Mouse (Mus musculus): ENCODE measurements around the gene Retn. TPM values are rescaled to one million over a fixed set of nuclear protein-coding genes. Genes with fewer than 3 reads are reported as not detected.

The Retn gene
- total and polyA plus RNA-seq, 3 experiments, result not detected

DNA sequence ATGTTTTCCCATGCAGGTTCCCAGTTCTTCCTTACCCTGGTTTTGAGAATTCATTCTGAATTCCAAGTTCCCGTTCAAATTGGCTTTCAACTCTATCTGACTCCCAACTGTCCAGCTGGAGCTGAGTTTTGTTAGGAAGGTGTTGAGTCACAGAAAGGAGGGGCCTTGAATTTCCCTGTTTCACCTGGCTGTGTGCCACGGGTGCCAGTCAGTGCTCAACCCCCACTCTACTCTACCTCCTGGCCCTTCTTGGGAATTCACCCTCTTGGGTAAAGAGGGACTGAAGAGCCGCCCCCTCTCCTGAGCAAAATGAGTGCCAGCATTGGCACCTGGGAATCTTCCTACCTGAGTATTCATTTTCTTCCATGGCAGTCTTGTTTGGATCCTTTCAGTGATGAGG is 35.2 kb downstream of the Retn start:
- Histone ChIP-seq H3K9me3 (replicated peaks) (no peaks in the 10 kb centered on the region), H3K36me3 (replicated peaks) (no peaks in the 10 kb centered on the region), H3K4me1 (ENCODE audit: insufficient read depth, low read depth, low read length) (no peaks in the 10 kb centered on the region), H3K4me3 (ENCODE audit: low read depth, low read length) (no peak overlapping the region), H3K27me3 (ENCODE audit: insufficient read depth, low read length) (peaks cover 8% of the 10 kb centered on the region; the same call in 1 of the 2 replicates)
- TF ChIP-seq CTCF (IDR thresholded peaks at IDR 0.05; ENCODE audit: low read depth, low read length) (no peak), GATA2 (IDR thresholded peaks at IDR 0.05; ENCODE audit: borderline replicate concordance, low read depth, low read length) (no peak), TAL1 (conservative IDR thresholded peaks at IDR 0.05; ENCODE audit: low read depth, low read length) (no peak), POLR2AphosphoS5 (IDR thresholded peaks at IDR 0.05; ENCODE audit: insufficient replicate concordance, low read depth, low read length) (no peak), GATA1 (IDR thresholded peaks at IDR 0.05; ENCODE audit: borderline replicate concordance, low read length) (no peak)
- DNase-seq (ENCODE audit: low spot score) (no peak), ATAC-seq (ENCODE audit: extremely low read depth, insufficient number of reproducible peaks, low FRiP score, poor library complexity, severe bottlenecking) (no peak)

DNA sequence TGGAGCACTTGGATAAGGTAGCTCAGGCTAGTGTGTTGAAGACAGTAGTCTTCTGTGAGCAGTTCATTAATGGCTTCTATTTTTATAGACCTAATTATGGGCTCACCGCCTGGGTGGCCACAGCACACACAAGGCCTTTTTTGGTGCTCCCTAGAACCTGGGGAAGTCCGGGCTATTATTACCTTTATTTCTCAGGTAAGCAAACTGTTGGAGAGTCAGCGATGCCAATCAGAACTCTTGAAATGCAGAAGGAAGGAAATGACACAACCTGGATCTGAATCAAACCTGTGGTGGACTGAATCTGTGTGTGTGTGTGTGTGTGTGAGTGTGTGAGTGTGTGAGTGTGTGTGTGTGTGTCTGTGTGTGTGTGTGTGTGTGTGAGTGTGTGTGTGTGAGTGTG is 38.6 kb downstream of the Retn start, which contains the start of gene Fcer2a:
TSS of gene Fcer2a (minus strand) at position 55 of the 400 bp plus-strand sequence.
- H3K4me3 ChIP-seq (ENCODE audit: low read depth, low read length), result no peak within 1 kb of the TSS
- H3K27me3 ChIP-seq (ENCODE audit: insufficient read depth, low read length), result peaks cover 4% of the 10 kb centered on the region; the same call in 1 of the 2 replicates
- H3K4me1 ChIP-seq (ENCODE audit: insufficient read depth, low read depth, low read length), result no peaks in the 10 kb centered on the region
- no peaks in the 10 kb centered on the region for H3K36me3 ChIP-seq (replicated peaks)
- TF ChIP-seq GATA1 (IDR thresholded peaks at IDR 0.05; ENCODE audit: borderline replicate concordance, low read length) (no peak), CTCF (IDR thresholded peaks at IDR 0.05; ENCODE audit: low read depth, low read length) (no peak), POLR2AphosphoS5 (IDR thresholded peaks at IDR 0.05; ENCODE audit: insufficient replicate concordance, low read depth, low read length) (no peak), TAL1 (conservative IDR thresholded peaks at IDR 0.05; ENCODE audit: low read depth, low read length) (no peak), GATA2 (IDR thresholded peaks at IDR 0.05; ENCODE audit: borderline replicate concordance, low read depth, low read length) (no peak)
- DNase-seq (ENCODE audit: low spot score) (no peak), ATAC-seq (ENCODE audit: extremely low read depth, insufficient number of reproducible peaks, low FRiP score, poor library complexity, severe bottlenecking) (no peak)
- H3K9me3 ChIP-seq (replicated peaks), result peaks cover 4% of the 10 kb centered on the region

DNA sequence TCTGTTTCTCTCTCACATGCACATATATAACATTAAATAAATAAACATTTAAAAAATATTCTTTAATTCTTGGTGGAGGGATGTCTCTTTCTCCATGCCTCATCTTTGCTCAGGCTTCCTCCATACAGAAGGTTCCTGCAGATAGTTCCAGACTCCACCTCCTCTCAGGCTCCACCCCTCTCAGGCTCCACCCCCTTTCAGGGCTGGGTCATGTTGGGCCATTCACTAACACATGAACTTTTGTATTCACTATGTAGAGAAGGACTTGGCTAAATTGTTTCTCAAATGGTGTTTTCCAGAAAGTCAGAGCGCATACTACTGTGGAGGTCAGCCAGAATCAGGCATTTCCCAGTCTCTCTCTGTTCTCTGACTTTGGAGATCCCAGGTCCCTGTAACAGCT is 45.9 kb downstream of the Retn start:
- no peak for ATAC-seq (ENCODE audit: extremely low read depth, insufficient number of reproducible peaks, low FRiP score, poor library complexity, severe bottlenecking)
- Histone ChIP-seq H3K9me3 (replicated peaks) (peaks cover 9% of the 10 kb centered on the region), H3K36me3 (replicated peaks) (no peaks in the 10 kb centered on the region), H3K4me3 (ENCODE audit: low read depth, low read length) (no peak overlapping the region), H3K4me1 (ENCODE audit: insufficient read depth, low read depth, low read length) (no peaks in the 10 kb centered on the region), H3K27me3 (ENCODE audit: insufficient read depth, low read length) (no peaks in the 10 kb centered on the region)
- DNase-seq (ENCODE audit: low spot score), result no peak
- TF ChIP-seq GATA1 (IDR thresholded peaks at IDR 0.05; ENCODE audit: borderline replicate concordance, low read length), result no peak
- TF ChIP-seq TAL1 (conservative IDR thresholded peaks at IDR 0.05; ENCODE audit: low read depth, low read length), result no peak
- no peak for TF ChIP-seq CTCF (IDR thresholded peaks at IDR 0.05; ENCODE audit: low read depth, low read length)
- TF ChIP-seq POLR2AphosphoS5 (IDR thresholded peaks at IDR 0.05; ENCODE audit: insufficient replicate concordance, low read depth, low read length), result no peak
- no peak for TF ChIP-seq GATA2 (IDR thresholded peaks at IDR 0.05; ENCODE audit: borderline replicate concordance, low read depth, low read length)

DNA sequence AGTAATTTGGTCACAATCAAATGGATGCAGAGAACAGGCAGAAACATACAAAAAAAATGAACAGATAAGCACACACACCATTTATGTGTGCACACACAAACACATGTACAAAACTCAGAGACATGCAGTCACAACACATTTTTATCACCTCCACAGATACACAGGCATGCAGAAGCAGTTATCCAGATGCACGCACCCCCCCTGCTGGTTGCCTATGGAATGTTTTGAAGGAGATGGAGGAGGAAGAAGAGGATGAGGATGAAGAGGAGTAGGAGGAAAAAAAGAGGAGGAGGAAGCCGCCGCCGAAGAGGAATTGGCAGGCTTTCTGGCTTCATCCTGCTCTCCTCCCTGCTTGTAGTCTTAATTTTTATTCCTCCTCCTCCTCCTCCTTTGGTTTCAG is 50.1 kb downstream of the Retn start:
- Histone ChIP-seq H3K4me1 (ENCODE audit: insufficient read depth, low read depth, low read length) (no peaks in the 10 kb centered on the region), H3K27me3 (ENCODE audit: insufficient read depth, low read length) (0 out of 2 replicates have a peak, but pooled peaks cover 4% of the 10 kb centered on the region), H3K9me3 (replicated peaks) (no peaks in the 10 kb centered on the region), H3K36me3 (replicated peaks) (no peaks in the 10 kb centered on the region), H3K4me3 (ENCODE audit: low read depth, low read length) (no peak overlapping the region)
- ATAC-seq (ENCODE audit: extremely low read depth, insufficient number of reproducible peaks, low FRiP score, poor library complexity, severe bottlenecking), result no peak
- DNase-seq (ENCODE audit: low spot score), result no peak
- TF ChIP-seq TAL1 (conservative IDR thresholded peaks at IDR 0.05; ENCODE audit: low read depth, low read length), result no peak
- no peak for TF ChIP-seq GATA2 (IDR thresholded peaks at IDR 0.05; ENCODE audit: borderline replicate concordance, low read depth, low read length)
- TF ChIP-seq CTCF (IDR thresholded peaks at IDR 0.05; ENCODE audit: low read depth, low read length), result no peak
- TF ChIP-seq POLR2AphosphoS5 (IDR thresholded peaks at IDR 0.05; ENCODE audit: insufficient replicate concordance, low read depth, low read length), result no peak
- TF ChIP-seq GATA1 (IDR thresholded peaks at IDR 0.05; ENCODE audit: borderline replicate concordance, low read length), result no peak

DNA sequence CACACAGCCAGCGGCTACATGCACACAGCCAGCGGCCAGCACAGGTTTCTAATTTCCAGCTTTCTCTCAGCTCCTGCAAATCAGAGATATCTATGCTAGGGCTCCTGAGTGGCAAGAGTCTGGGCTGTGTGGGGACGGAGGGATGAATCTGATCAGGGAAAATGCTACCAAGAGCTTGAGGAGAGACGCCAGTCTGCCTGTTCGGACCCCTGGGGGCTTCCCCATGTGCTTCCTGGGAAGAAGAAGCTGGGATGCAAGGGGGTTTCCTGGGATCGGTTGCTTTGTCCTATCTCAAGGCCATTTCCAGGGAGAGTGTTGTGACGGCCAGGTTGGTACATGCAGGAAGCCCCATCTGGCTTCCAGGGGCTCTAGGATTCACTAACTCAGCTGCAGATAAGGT is 52.0 kb downstream of the Retn start:
- Histone ChIP-seq H3K4me1 (ENCODE audit: insufficient read depth, low read depth, low read length) (no peaks in the 10 kb centered on the region), H3K36me3 (replicated peaks) (no peaks in the 10 kb centered on the region), H3K9me3 (replicated peaks) (no peaks in the 10 kb centered on the region), H3K27me3 (ENCODE audit: insufficient read depth, low read length) (0 out of 2 replicates have a peak, but pooled peaks cover 4% of the 10 kb centered on the region), H3K4me3 (ENCODE audit: low read depth, low read length) (no peak overlapping the region)
- DNase-seq (ENCODE audit: low spot score) (no peak), ATAC-seq (ENCODE audit: extremely low read depth, insufficient number of reproducible peaks, low FRiP score, poor library complexity, severe bottlenecking) (no peak)
- TF ChIP-seq CTCF (IDR thresholded peaks at IDR 0.05; ENCODE audit: low read depth, low read length) (no peak), GATA2 (IDR thresholded peaks at IDR 0.05; ENCODE audit: borderline replicate concordance, low read depth, low read length) (no peak), GATA1 (IDR thresholded peaks at IDR 0.05; ENCODE audit: borderline replicate concordance, low read length) (no peak), POLR2AphosphoS5 (IDR thresholded peaks at IDR 0.05; ENCODE audit: insufficient replicate concordance, low read depth, low read length) (no peak), TAL1 (conservative IDR thresholded peaks at IDR 0.05; ENCODE audit: low read depth, low read length) (no peak)

Other genes starting within 250 kb of the Retn start
- 5.0 and 5.6 TPM in 2 replicates for gene Pex11g, start 188.1 kb upstream of the Retn start, total RNA-seq (2014; fragmentation: Nextera tagmentation)
- gene Pex11g, start 188.1 kb upstream of the Retn start, total RNA-seq (2017), result 1.9 and 2.1 TPM in 2 replicates
- 1.1 and 1.2 TPM in 2 replicates for gene Pex11g, start 188.1 kb upstream of the Retn start, polyA plus RNA-seq (2012)
- gene Tex45, start 184.9 kb upstream of the Retn start, total RNA-seq (2014; fragmentation: Nextera tagmentation), result not detected in 2 replicates
- gene Tex45, start 184.9 kb upstream of the Retn start, total RNA-seq (2017), result 0.11 TPM in 1 of 2 replicates, not detected in the other
- not detected in 2 replicates for gene Tex45, start 184.9 kb upstream of the Retn start, polyA plus RNA-seq (2012)
- 25.7 and 26.6 TPM in 2 replicates for gene Zfp358, start 162.6 kb upstream of the Retn start, total RNA-seq (2014; fragmentation: Nextera tagmentation)
- gene Zfp358, start 162.6 kb upstream of the Retn start, total RNA-seq (2017), result 6.6 and 7.4 TPM in 2 replicates
- gene Zfp358, start 162.6 kb upstream of the Retn start, polyA plus RNA-seq (2012), result 19.2 and 22.7 TPM in 2 replicates
- gene Mcoln1, start 155.3 kb upstream of the Retn start, total RNA-seq (2014; fragmentation: Nextera tagmentation), result 42.4 and 43.6 TPM in 2 replicates
- 41.5 and 46.9 TPM in 2 replicates for gene Mcoln1, start 155.3 kb upstream of the Retn start, total RNA-seq (2017)
- 144 and 171 TPM in 2 replicates for gene Mcoln1, start 155.3 kb upstream of the Retn start, polyA plus RNA-seq (2012)
- gene Pnpla6, start 140.4 kb upstream of the Retn start, total RNA-seq (2014; fragmentation: Nextera tagmentation), result 39.8 and 61.5 TPM in 2 replicates
- gene Pnpla6, start 140.4 kb upstream of the Retn start, total RNA-seq (2017), result 33.9 and 34.3 TPM in 2 replicates
- gene Pnpla6, start 140.4 kb upstream of the Retn start, polyA plus RNA-seq (2012), result 21.4 and 25.1 TPM in 2 replicates
- not detected in 2 replicates for gene C330021F23Rik, start 87.8 kb upstream of the Retn start, total RNA-seq (2014; fragmentation: Nextera tagmentation)
- gene C330021F23Rik, start 87.8 kb upstream of the Retn start, total RNA-seq (2017), result 0.49 and 1.2 TPM in 2 replicates
- gene C330021F23Rik, start 87.8 kb upstream of the Retn start, polyA plus RNA-seq (2012), result not detected in 2 replicates
- gene Camsap3, start 68.5 kb upstream of the Retn start, total RNA-seq (2014; fragmentation: Nextera tagmentation), result not detected in 2 replicates
- gene Camsap3, start 68.5 kb upstream of the Retn start, total RNA-seq (2017), result not detected in 2 replicates
- gene Camsap3, start 68.5 kb upstream of the Retn start, polyA plus RNA-seq (2012), result not detected in 2 replicates
- gene Xab2, start 34.5 kb upstream of the Retn start, total RNA-seq (2014; fragmentation: Nextera tagmentation), result 35.4 and 38.8 TPM in 2 replicates
- 47.1 and 48.4 TPM in 2 replicates for gene Xab2, start 34.5 kb upstream of the Retn start, total RNA-seq (2017)
- 47.9 and 48.9 TPM in 2 replicates for gene Xab2, start 34.5 kb upstream of the Retn start, polyA plus RNA-seq (2012)
- 25.8 and 52.9 TPM in 2 replicates for gene Pet100, start 34.2 kb upstream of the Retn start, total RNA-seq (2014; fragmentation: Nextera tagmentation)
- gene Pet100, start 34.2 kb upstream of the Retn start, total RNA-seq (2017), result 116 and 136 TPM in 2 replicates
- 17.7 and 22.2 TPM in 2 replicates for gene Pet100, start 34.2 kb upstream of the Retn start, polyA plus RNA-seq (2012)
- gene Pcp2, start 30.2 kb upstream of the Retn start, total RNA-seq (2014; fragmentation: Nextera tagmentation), result not detected in 2 replicates
- 0.38 TPM in 1 of 2 replicates, not detected in the other for gene Pcp2, start 30.2 kb upstream of the Retn start, total RNA-seq (2017)
- gene Pcp2, start 30.2 kb upstream of the Retn start, polyA plus RNA-seq (2012), result not detected in 2 replicates
- 224 and 287 TPM in 2 replicates for gene Stxbp2, start 24.8 kb upstream of the Retn start, total RNA-seq (2014; fragmentation: Nextera tagmentation)
- 181 and 203 TPM in 2 replicates for gene Stxbp2, start 24.8 kb upstream of the Retn start, total RNA-seq (2017)
- 399 and 514 TPM in 2 replicates for gene Stxbp2, start 24.8 kb upstream of the Retn start, polyA plus RNA-seq (2012)
- gene Mcemp1, start 10.0 kb downstream of the Retn start, total RNA-seq (2014; fragmentation: Nextera tagmentation), result not detected in 2 replicates
- 0.11 TPM in 1 of 2 replicates, not detected in the other for gene Mcemp1, start 10.0 kb downstream of the Retn start, total RNA-seq (2017)
- not detected in 2 replicates for gene Mcemp1, start 10.0 kb downstream of the Retn start, polyA plus RNA-seq (2012)
- not detected in 2 replicates for gene Fcor, start 16.6 kb downstream of the Retn start, total RNA-seq (2014; fragmentation: Nextera tagmentation)
- not detected in 2 replicates for gene Fcor, start 16.6 kb downstream of the Retn start, total RNA-seq (2017)
- gene Fcor, start 16.6 kb downstream of the Retn start, polyA plus RNA-seq (2012), result not detected in 2 replicates
- 12.9 and 15.5 TPM in 2 replicates for gene Trappc5, start 20.5 kb downstream of the Retn start, total RNA-seq (2014; fragmentation: Nextera tagmentation)
- 22.3 and 24.4 TPM in 2 replicates for gene Trappc5, start 20.5 kb downstream of the Retn start, total RNA-seq (2017)
- gene Trappc5, start 20.5 kb downstream of the Retn start, polyA plus RNA-seq (2012), result 16.5 and 20.2 TPM in 2 replicates
- gene Fcer2a, start 38.4 kb downstream of the Retn start, total RNA-seq (2014; fragmentation: Nextera tagmentation), result not detected in 2 replicates
- gene Fcer2a, start 38.4 kb downstream of the Retn start, total RNA-seq (2017), result 0.06 TPM in 1 of 2 replicates, not detected in the other
- gene Fcer2a, start 38.4 kb downstream of the Retn start, polyA plus RNA-seq (2012), result not detected in 2 replicates
- gene Clec4g, start 64.9 kb downstream of the Retn start, total RNA-seq (2014; fragmentation: Nextera tagmentation), result not detected in 2 replicates
- gene Clec4g, start 64.9 kb downstream of the Retn start, total RNA-seq (2017), result 0.11 TPM in 1 of 2 replicates, not detected in the other
- not detected in 2 replicates for gene Clec4g, start 64.9 kb downstream of the Retn start, polyA plus RNA-seq (2012)
- not detected in 2 replicates for gene Cd209a, start 93.2 kb downstream of the Retn start, total RNA-seq (2014; fragmentation: Nextera tagmentation)
- 0.17 TPM in 1 of 2 replicates, not detected in the other for gene Cd209a, start 93.2 kb downstream of the Retn start, total RNA-seq (2017)
- not detected in 2 replicates for gene Cd209a, start 93.2 kb downstream of the Retn start, polyA plus RNA-seq (2012)
- gene Cd209e, start 198.5 kb downstream of the Retn start, total RNA-seq (2014; fragmentation: Nextera tagmentation), result not detected in 2 replicates
- not detected in 2 replicates for gene Cd209e, start 198.5 kb downstream of the Retn start, total RNA-seq (2017)
- gene Cd209e, start 198.5 kb downstream of the Retn start, polyA plus RNA-seq (2012), result not detected in 2 replicates
- gene Cd209d, start 222.8 kb downstream of the Retn start, total RNA-seq (2014; fragmentation: Nextera tagmentation), result not detected in 2 replicates
- gene Cd209d, start 222.8 kb downstream of the Retn start, total RNA-seq (2017), result not detected in 2 replicates
- not detected in 2 replicates for gene Cd209d, start 222.8 kb downstream of the Retn start, polyA plus RNA-seq (2012)

All from G1E (cell line).